Mouse (Mus musculus): Measurements from ENCODE around the gene Sox10. TPM values are rescaled to one million over a fixed set of nuclear protein-coding genes. Genes with fewer than 3 reads are reported as not detected.

The Sox10 gene
- polyA plus RNA-seq (2014; fragmentation: Nextera tagmentation; extraction: Ambion mirVana): 3.5 and 3.9 TPM in 2 replicates

DNA sequence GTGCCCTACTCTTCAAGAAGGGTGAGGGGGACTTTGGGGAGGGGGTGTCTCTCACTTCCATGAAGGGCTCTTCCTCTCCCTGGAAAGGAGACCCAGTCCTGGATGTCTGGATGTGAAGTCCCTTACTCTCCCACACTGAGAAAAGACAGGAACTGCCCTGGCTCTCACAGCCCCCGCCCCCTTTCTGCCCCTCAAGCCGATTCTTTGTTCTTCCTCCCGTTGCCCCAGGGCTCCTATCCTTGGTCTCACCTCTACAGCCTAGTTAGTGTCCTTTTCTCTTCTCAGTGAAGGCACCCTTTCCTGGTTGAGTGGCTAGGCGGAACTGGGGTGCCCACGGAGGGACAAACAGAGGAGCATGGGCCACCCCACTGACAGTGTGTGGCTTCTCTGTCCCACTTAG lies at the start of gene Sox10:
TSS of gene Sox10 (minus strand) at position 101 of the 400 bp plus-strand sequence.
- Histone ChIP-seq H3K4me1 (ENCODE audit: control insufficient read depth, insufficient read depth, low read length) (no peaks in the 10 kb centered on the region), H3K4me3 (ENCODE audit: low read depth, low read length) (peak within 1 kb of the TSS; percentile 19), H3K27me3 (ENCODE audit: control insufficient read depth, insufficient read depth, low read length) (peaks cover 37% of the 10 kb centered on the region), H3K9ac (ENCODE audit: low read length) (no peak within 1 kb of the TSS), H3K36me3 (ENCODE audit: control insufficient read depth, insufficient read depth, low read length) (no peaks in the 10 kb centered on the region), H3K27ac (replicated peaks; ENCODE audit: low read depth, low read length) (no peak within 1 kb of the TSS), H3K4me2 (ENCODE audit: low read depth, severe bottlenecking) (0 out of 2 replicates have a peak within 1 kb of the TSS, but pooled peaks have one; percentile 21), H3K9me3 (ENCODE audit: control insufficient read depth, low read length) (no peaks in the 10 kb centered on the region)
- DNase-seq (ENCODE audit: low spot score) (no peak), ATAC-seq (ENCODE audit: insufficient number of reproducible peaks, low FRiP score, low TSS enrichment, low read depth) (no peak)
- 52% methylated on average over 5 of the region's 5 CpGs for WGBS

- Histone ChIP-seq H3K27ac (replicated peaks; ENCODE audit: low read depth, low read length) (no peak overlapping the region), H3K4me3 (ENCODE audit: low read depth, low read length) (no peak overlapping the region), H3K4me2 (ENCODE audit: low read depth, severe bottlenecking) (no peak overlapping the region), H3K9ac (ENCODE audit: low read length) (no peak overlapping the region), H3K9me3 (ENCODE audit: control insufficient read depth, low read length) (no peaks in the 10 kb centered on the region), H3K27me3 (ENCODE audit: control insufficient read depth, insufficient read depth, low read length) (no peaks in the 10 kb centered on the region), H3K4me1 (ENCODE audit: control insufficient read depth, insufficient read depth, low read length) (no peaks in the 10 kb centered on the region), H3K36me3 (ENCODE audit: control insufficient read depth, insufficient read depth, low read length) (no peaks in the 10 kb centered on the region)
- 87% methylated on average over 6 of the region's 6 CpGs for WGBS
- ATAC-seq (ENCODE audit: insufficient number of reproducible peaks, low FRiP score, low TSS enrichment, low read depth): no peak
- no peak for DNase-seq (ENCODE audit: low spot score)
Observed at GRCm38 (mm10) chr15:79213591-79213990, 48.6 kb upstream of the Sox10 start.

GRCm38 (mm10) chr15:79212750-79213446 lies 47.9 kb upstream of the Sox10 start:
- no peak overlapping the region for H3K9ac ChIP-seq (ENCODE audit: low read length)
- no peaks in the 10 kb centered on the region for H3K36me3 ChIP-seq (ENCODE audit: control insufficient read depth, insufficient read depth, low read length)
- H3K27ac ChIP-seq (replicated peaks; ENCODE audit: low read depth, low read length): no peak overlapping the region
- no peaks in the 10 kb centered on the region for H3K4me1 ChIP-seq (ENCODE audit: control insufficient read depth, insufficient read depth, low read length)
- H3K9me3 ChIP-seq (ENCODE audit: control insufficient read depth, low read length): no peaks in the 10 kb centered on the region
- H3K27me3 ChIP-seq (ENCODE audit: control insufficient read depth, insufficient read depth, low read length): no peaks in the 10 kb centered on the region
- ATAC-seq (ENCODE audit: insufficient number of reproducible peaks, low FRiP score, low TSS enrichment, low read depth) (no peak), DNase-seq (ENCODE audit: low spot score) (no peak)
- H3K4me3 ChIP-seq (ENCODE audit: low read depth, low read length): no peak overlapping the region
- 91% methylated on average over 26 of the region's 26 CpGs for WGBS
- H3K4me2 ChIP-seq (ENCODE audit: low read depth, severe bottlenecking): no peak overlapping the region

DNA sequence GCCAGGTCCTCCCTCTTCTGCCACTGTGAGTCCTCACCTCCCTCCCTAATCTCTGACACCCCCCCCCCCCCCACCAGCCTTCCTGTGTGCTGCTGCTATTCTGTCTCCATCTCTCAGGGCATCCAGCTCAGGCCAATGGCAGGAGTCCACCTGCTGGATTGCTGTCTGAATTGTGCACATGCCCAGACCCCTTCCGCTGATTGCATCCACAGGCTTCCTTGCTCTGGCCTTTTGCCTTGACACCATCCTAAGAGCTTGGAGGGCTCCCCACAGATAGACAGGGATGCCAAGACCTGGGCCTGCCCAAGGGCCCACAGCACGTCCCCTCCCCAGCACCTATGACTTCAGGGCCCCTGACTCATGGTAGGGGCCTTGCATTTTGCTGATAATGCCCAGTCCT lies 45.3 kb upstream of the Sox10 start:
- H3K4me2 ChIP-seq (ENCODE audit: low read depth, severe bottlenecking): no peak overlapping the region
- no peaks in the 10 kb centered on the region for H3K4me1 ChIP-seq (ENCODE audit: control insufficient read depth, insufficient read depth, low read length)
- no peaks in the 10 kb centered on the region for H3K27me3 ChIP-seq (ENCODE audit: control insufficient read depth, insufficient read depth, low read length)
- no peak overlapping the region for H3K27ac ChIP-seq (replicated peaks; ENCODE audit: low read depth, low read length)
- H3K9ac ChIP-seq (ENCODE audit: low read length): no peak overlapping the region
- 83% methylated on average over 2 of the region's 2 CpGs for WGBS
- DNase-seq (ENCODE audit: low spot score) (no peak), ATAC-seq (ENCODE audit: insufficient number of reproducible peaks, low FRiP score, low TSS enrichment, low read depth) (no peak)
- H3K36me3 ChIP-seq (ENCODE audit: control insufficient read depth, insufficient read depth, low read length): no peaks in the 10 kb centered on the region
- H3K9me3 ChIP-seq (ENCODE audit: control insufficient read depth, low read length): no peaks in the 10 kb centered on the region
- H3K4me3 ChIP-seq (ENCODE audit: low read depth, low read length): no peak overlapping the region

GRCm38 (mm10) chr15:79208758-79209439 lies 43.9 kb upstream of the Sox10 start:
- no peak for DNase-seq (ENCODE audit: low spot score)

DNA sequence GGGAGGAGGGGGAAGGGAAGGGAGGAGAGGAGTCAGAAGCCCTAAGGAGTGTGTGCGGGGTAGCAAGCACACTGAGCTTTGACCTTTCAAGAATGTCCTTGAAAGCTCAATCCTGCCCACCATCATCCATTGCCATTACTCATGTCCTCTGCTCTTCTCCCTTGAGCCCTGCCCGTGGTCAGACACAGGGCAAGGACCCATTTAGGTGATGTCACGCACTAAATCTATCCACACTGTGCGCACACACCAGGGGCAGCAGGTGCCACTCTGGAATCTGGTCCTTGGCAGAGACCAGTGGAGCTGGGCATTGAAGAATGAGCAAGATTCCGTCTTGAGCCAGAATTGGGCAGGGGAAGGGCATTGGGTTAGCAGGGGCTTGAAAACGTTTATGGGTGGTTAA lies 43.2 kb upstream of the Sox10 start:
- WGBS: 78% methylated on average over 6 of the region's 6 CpGs
- H3K36me3 ChIP-seq (ENCODE audit: control insufficient read depth, insufficient read depth, low read length): no peaks in the 10 kb centered on the region
- no peak for ATAC-seq (ENCODE audit: insufficient number of reproducible peaks, low FRiP score, low TSS enrichment, low read depth)
- no peaks in the 10 kb centered on the region for H3K27me3 ChIP-seq (ENCODE audit: control insufficient read depth, insufficient read depth, low read length)
- H3K4me3 ChIP-seq (ENCODE audit: low read depth, low read length): no peak overlapping the region
- no peak overlapping the region for H3K27ac ChIP-seq (replicated peaks; ENCODE audit: low read depth, low read length)
- DNase-seq (ENCODE audit: low spot score): no peak
- no peak overlapping the region for H3K9ac ChIP-seq (ENCODE audit: low read length)
- H3K9me3 ChIP-seq (ENCODE audit: control insufficient read depth, low read length): no peaks in the 10 kb centered on the region
- no peaks in the 10 kb centered on the region for H3K4me1 ChIP-seq (ENCODE audit: control insufficient read depth, insufficient read depth, low read length)
- H3K4me2 ChIP-seq (ENCODE audit: low read depth, severe bottlenecking): no peak overlapping the region

More at GRCm38 (mm10) chr15:79208758-79209439, 43.9 kb upstream of the Sox10 start:
- H3K36me3 ChIP-seq (ENCODE audit: control insufficient read depth, insufficient read depth, low read length): no peaks in the 10 kb centered on the region
- WGBS: 77% methylated on average over 27 of the region's 27 CpGs
- H3K4me1 ChIP-seq (ENCODE audit: control insufficient read depth, insufficient read depth, low read length): no peaks in the 10 kb centered on the region
- H3K4me3 ChIP-seq (ENCODE audit: low read depth, low read length): no peak overlapping the region
- H3K9ac ChIP-seq (ENCODE audit: low read length): no peak overlapping the region
- no peaks in the 10 kb centered on the region for H3K27me3 ChIP-seq (ENCODE audit: control insufficient read depth, insufficient read depth, low read length)
- no peak overlapping the region for H3K4me2 ChIP-seq (ENCODE audit: low read depth, severe bottlenecking)
- no peak for ATAC-seq (ENCODE audit: insufficient number of reproducible peaks, low FRiP score, low TSS enrichment, low read depth)
- no peak overlapping the region for H3K27ac ChIP-seq (replicated peaks; ENCODE audit: low read depth, low read length)
- no peaks in the 10 kb centered on the region for H3K9me3 ChIP-seq (ENCODE audit: control insufficient read depth, low read length)

DNA sequence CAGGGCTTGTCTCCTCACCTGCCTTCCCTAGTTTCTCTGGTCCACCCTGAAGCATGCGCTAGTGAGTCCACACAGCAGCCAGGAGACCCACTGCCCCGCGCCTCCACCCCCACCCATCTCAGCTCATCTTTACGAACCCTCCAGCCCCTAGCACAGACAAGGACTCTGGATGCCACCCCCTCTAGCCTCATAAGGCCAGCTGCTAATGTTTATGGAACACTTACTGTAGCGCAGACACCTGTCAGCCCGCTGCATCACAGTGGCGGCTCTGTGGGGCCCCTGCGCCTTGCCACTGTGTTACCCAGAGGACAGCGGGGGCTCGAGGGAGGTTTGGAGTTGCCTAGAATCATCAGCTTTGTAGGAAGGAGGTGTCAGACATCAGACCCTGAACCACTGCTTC lies 37.5 kb upstream of the Sox10 start:
- no peaks in the 10 kb centered on the region for H3K27me3 ChIP-seq (ENCODE audit: control insufficient read depth, insufficient read depth, low read length)
- H3K36me3 ChIP-seq (ENCODE audit: control insufficient read depth, insufficient read depth, low read length): no peaks in the 10 kb centered on the region
- no peak overlapping the region for H3K4me3 ChIP-seq (ENCODE audit: low read depth, low read length)
- no peak overlapping the region for H3K4me2 ChIP-seq (ENCODE audit: low read depth, severe bottlenecking)
- ATAC-seq (ENCODE audit: insufficient number of reproducible peaks, low FRiP score, low TSS enrichment, low read depth) (peak; percentile 9; the same call in 1 of the 2 replicates), DNase-seq (ENCODE audit: low spot score) (no peak)
- peaks cover 12% of the 10 kb centered on the region for H3K4me1 ChIP-seq (ENCODE audit: control insufficient read depth, insufficient read depth, low read length)
- peak overlapping the region; percentile 22; the same call in 1 of the 2 replicates for H3K27ac ChIP-seq (replicated peaks; ENCODE audit: low read depth, low read length)
- no peak overlapping the region for H3K9ac ChIP-seq (ENCODE audit: low read length)
- H3K9me3 ChIP-seq (ENCODE audit: control insufficient read depth, low read length): no peaks in the 10 kb centered on the region
- 22% methylated on average over 10 of the region's 10 CpGs for WGBS

- peak; percentile 41 for DNase-seq (ENCODE audit: low spot score)
- peaks cover 12% of the 10 kb centered on the region for H3K4me1 ChIP-seq (ENCODE audit: control insufficient read depth, insufficient read depth, low read length)
- no peak overlapping the region for H3K4me3 ChIP-seq (ENCODE audit: low read depth, low read length)
- H3K4me2 ChIP-seq (ENCODE audit: low read depth, severe bottlenecking): peak overlapping the region; percentile 17; the same call in 1 of the 2 replicates
- no peaks in the 10 kb centered on the region for H3K9me3 ChIP-seq (ENCODE audit: control insufficient read depth, low read length)
- H3K27me3 ChIP-seq (ENCODE audit: control insufficient read depth, insufficient read depth, low read length): no peaks in the 10 kb centered on the region
- H3K36me3 ChIP-seq (ENCODE audit: control insufficient read depth, insufficient read depth, low read length): no peaks in the 10 kb centered on the region
- ATAC-seq (ENCODE audit: insufficient number of reproducible peaks, low FRiP score, low TSS enrichment, low read depth): peak; percentile 61; the same call in 1 of the 2 replicates
- WGBS: 26% methylated on average over 13 of the region's 13 CpGs
- H3K27ac ChIP-seq (replicated peaks; ENCODE audit: low read depth, low read length): peak overlapping the region; percentile 37; the same call in 1 of the 2 replicates
- peak overlapping the region; percentile 8 for H3K9ac ChIP-seq (ENCODE audit: low read length)
Observed at GRCm38 (mm10) chr15:79201491-79202150, 36.6 kb upstream of the Sox10 start.

Measured in limb, embryonic 11.5 days (tissue).